In genomic region chr14:104467966-104468622, GRCm38 (mm10) we compare ENCODE assay signal across 8 mouse cellular contexts. TPM values are rescaled to one million over a fixed set of nuclear protein-coding genes. Genes with fewer than 3 reads are reported as not detected.
DNase-seq lines count a peak whose midpoint lies in the region; ATAC-seq and TF ChIP-seq lines count a peak whose summit lies in the region.

Gene Pou4f1 (minus strand): TSS chr14:104467999.

- no peaks in the 10 kb centered on the region for H3K36me3 ChIP-seq in ES-Bruce4 (ENCODE audit: control insufficient read depth, insufficient read depth, low read length, poor library complexity, severe bottlenecking)
- H3K36me3 ChIP-seq in heart, embryonic 16.5 days (ENCODE audit: control insufficient read depth, insufficient read depth): no peaks in the 10 kb centered on the region
- H3K36me3 ChIP-seq in limb, embryonic 12.5 days: no peaks in the 10 kb centered on the region
- no peaks in the 10 kb centered on the region for H3K36me3 ChIP-seq in midbrain, embryonic 12.5 days
- H3K36me3 ChIP-seq in thymus, adult 2 months (ENCODE audit: control insufficient read depth, insufficient read depth, low read length): no peaks in the 10 kb centered on the region

- TF ChIP-seq EP300 in ES-Bruce4 (IDR thresholded peaks at IDR 0.05; ENCODE audit: insufficient read depth, low read depth, low read length): no peak

- H3K9me3 ChIP-seq in ES-Bruce4 (replicated peaks; ENCODE audit: control insufficient read depth, insufficient read depth, low read length, poor library complexity, severe bottlenecking): no peaks in the 10 kb centered on the region
- H3K9me3 ChIP-seq in heart, embryonic 16.5 days (replicated peaks; ENCODE audit: control insufficient read depth, low read length): no peaks in the 10 kb centered on the region
- no peaks in the 10 kb centered on the region for H3K9me3 ChIP-seq in limb, embryonic 12.5 days
- H3K9me3 ChIP-seq in midbrain, embryonic 12.5 days: no peaks in the 10 kb centered on the region

- peaks cover 46% of the 10 kb centered on the region for H3K27me3 ChIP-seq in ES-Bruce4 (ENCODE audit: control insufficient read depth, insufficient read depth, low read length, poor library complexity, severe bottlenecking)
- peaks cover 95% of the 10 kb centered on the region for H3K27me3 ChIP-seq in heart, embryonic 16.5 days (ENCODE audit: control insufficient read depth, insufficient read depth, low read length)
- peaks cover 94% of the 10 kb centered on the region for H3K27me3 ChIP-seq in limb, embryonic 12.5 days
- peaks cover 92% of the 10 kb centered on the region for H3K27me3 ChIP-seq in midbrain, embryonic 12.5 days
- H3K27me3 ChIP-seq in thymus, adult 2 months (ENCODE audit: control insufficient read depth, insufficient read depth, low read length): peaks cover 36% of the 10 kb centered on the region

- peak; percentile 95 for DNase-seq in A20 (ENCODE audit: low read depth, low spot score)
- peak; percentile 81 for DNase-seq in embryo, embryonic 9.5 days (ENCODE audit: extremely low spot score)
- peak; percentile 38 for DNase-seq in thymus, adult 2 months
- DNase-seq in urinary bladder, adult 18-20 months (ENCODE audit: low spot score in 2 of 2): no peak

- H3K4me2 ChIP-seq in heart, embryonic 16.5 days (ENCODE audit: low read depth, low read length): peak within 1 kb of the TSS; percentile 76
- peak within 1 kb of the TSS; percentile 82 for H3K4me2 ChIP-seq in limb, embryonic 12.5 days
- H3K4me2 ChIP-seq in midbrain, embryonic 12.5 days (replicated peaks): peak within 1 kb of the TSS; percentile 77

- H3K27ac ChIP-seq in ES-Bruce4 (ENCODE audit: insufficient read depth, low read length): no peak within 1 kb of the TSS
- no peak within 1 kb of the TSS for H3K27ac ChIP-seq in heart, embryonic 16.5 days (ENCODE audit: low read length)
- H3K27ac ChIP-seq in limb, embryonic 12.5 days: no peak within 1 kb of the TSS
- H3K27ac ChIP-seq in midbrain, embryonic 12.5 days (replicated peaks): peak within 1 kb of the TSS; percentile 88
- no peak within 1 kb of the TSS for H3K27ac ChIP-seq in thymus, adult 2 months (ENCODE audit: control insufficient read depth, insufficient read depth, low read length)

- peak; percentile 82 for ATAC-seq in heart, embryonic 16.5 days (replicated peaks; ENCODE audit: extremely low read depth, insufficient read depth, low FRiP score)
- ATAC-seq in limb, embryonic 12.5 days (ENCODE audit: insufficient number of reproducible peaks, insufficient read depth, low FRiP score, low TSS enrichment, low read depth): peak; percentile 80
- peak; percentile 93 for ATAC-seq in midbrain, embryonic 12.5 days (ENCODE audit: low FRiP score, low read depth)

- no peak for TF ChIP-seq CTCF in ES-Bruce4 (IDR thresholded peaks at IDR 0.05; ENCODE audit: low read depth, low read length)
- TF ChIP-seq CTCF in thymus, adult 2 months (IDR thresholded peaks at IDR 0.05; ENCODE audit: borderline replicate concordance, control insufficient read depth, extremely low read depth, insufficient read depth, low read length, poor library complexity): no peak

- H3K4me1 ChIP-seq in ES-Bruce4 (ENCODE audit: control insufficient read depth, insufficient read depth, low read length): no peaks in the 10 kb centered on the region
- peaks cover 25% of the 10 kb centered on the region for H3K4me1 ChIP-seq in heart, embryonic 16.5 days (ENCODE audit: control insufficient read depth, insufficient read depth, low read length)
- H3K4me1 ChIP-seq in limb, embryonic 12.5 days (replicated peaks): peaks cover 22% of the 10 kb centered on the region
- peaks cover 29% of the 10 kb centered on the region for H3K4me1 ChIP-seq in midbrain, embryonic 12.5 days
- peaks cover 22% of the 10 kb centered on the region for H3K4me1 ChIP-seq in thymus, adult 2 months (replicated peaks; ENCODE audit: control insufficient read depth, insufficient read depth, low read length)

- TF ChIP-seq POLR2A in ES-Bruce4 (IDR thresholded peaks at IDR 0.05; ENCODE audit: insufficient read depth, low read length): no peak
- no peak for TF ChIP-seq POLR2A in thymus, adult 2 months (IDR thresholded peaks at IDR 0.05; ENCODE audit: control insufficient read depth, extremely low read depth, insufficient read depth, low read length, poor library complexity)

- WGBS in heart, embryonic 16.5 days: under 1% methylated on average over 62 of the region's 62 CpGs
- 1% methylated on average over 62 of the region's 62 CpGs for WGBS in limb, embryonic 12.5 days
- WGBS in midbrain, embryonic 12.5 days: under 1% methylated on average over 57 of the region's 62 CpGs
- WGBS in thymus, adult 2 months: 2% methylated on average over 62 of the region's 62 CpGs

- peak within 1 kb of the TSS; percentile 97 for H3K4me3 ChIP-seq in ES-Bruce4 (ENCODE audit: low read depth, low read length)
- H3K4me3 ChIP-seq in heart, embryonic 16.5 days (ENCODE audit: low read length): peak within 1 kb of the TSS; percentile 59
- H3K4me3 ChIP-seq in limb, embryonic 12.5 days (replicated peaks): peak within 1 kb of the TSS; percentile 52
- H3K4me3 ChIP-seq in midbrain, embryonic 12.5 days: peak within 1 kb of the TSS; percentile 63
- peak within 1 kb of the TSS; percentile 40 for H3K4me3 ChIP-seq in thymus, adult 2 months (ENCODE audit: control insufficient read depth, insufficient read depth, low read length)

- peak within 1 kb of the TSS; percentile 76 for H3K9ac ChIP-seq in ES-Bruce4 (ENCODE audit: low read depth, poor library complexity, severe bottlenecking)
- peak within 1 kb of the TSS; percentile 11 for H3K9ac ChIP-seq in heart, embryonic 16.5 days (ENCODE audit: low read length)
- peak within 1 kb of the TSS; percentile 44 for H3K9ac ChIP-seq in limb, embryonic 12.5 days (replicated peaks)
- peak within 1 kb of the TSS; percentile 70 for H3K9ac ChIP-seq in midbrain, embryonic 12.5 days (replicated peaks)

RNA-seq across cellular contexts. Expression of gene Pou4f1, which starts in this region (rescaled TPM):
- polyA plus RNA-seq in ES-Bruce4 (2011; ENCODE audit: insufficient read depth, insufficient read length, low read depth, missing spikeins): 3.7 and 3.8 TPM in 2 replicates
- 0.11 and 0.28 TPM in 2 replicates for polyA plus RNA-seq in heart, embryonic 16.5 days (2015; fragmentation: Nextera tagmentation; extraction: Ambion mirVana)
- 0.63 and 0.93 TPM in 2 replicates for polyA plus RNA-seq in limb, embryonic 12.5 days (2016; fragmentation: Nextera tagmentation; extraction: Ambion mirVana)
- 99.6 and 113 TPM in 2 replicates for polyA plus RNA-seq in midbrain, embryonic 12.5 days (2016; fragmentation: Nextera tagmentation; extraction: Ambion mirVana)
- polyA plus RNA-seq in thymus, adult 2 months (2012; rRNA removed): 0.14 and 0.19 TPM in 2 replicates

Comparison
In these comparisons a context has a peak if more than half of its experiments do, and no peak if none do; other contexts are left out.
1. RNA of gene Pou4f1 (polyA plus RNA-seq): 99.6 to 113 TPM in midbrain, embryonic 12.5 days; 3.7 to 3.8 TPM in ES-Bruce4, 0.63 to 0.93 TPM in limb, embryonic 12.5 days, 0.11 to 0.28 TPM in heart, embryonic 16.5 days and 0.14 to 0.19 TPM in thymus, adult 2 months; every median in the first group is over 10 times any median in the second.
2. Peak in ATAC-seq, H3K4me3 ChIP-seq, H3K9ac ChIP-seq and H3K4me2 ChIP-seq in heart, embryonic 16.5 days; RNA of the gene not detected or under 1 TPM.
3. Peak in ATAC-seq, H3K4me3 ChIP-seq, H3K9ac ChIP-seq and H3K4me2 ChIP-seq in limb, embryonic 12.5 days; RNA of the gene not detected or under 1 TPM.
4. Peak in DNase-seq and H3K4me3 ChIP-seq in thymus, adult 2 months; RNA of the gene not detected or under 1 TPM.
5. DNase-seq: peak in A20 (single experiment) and embryo, embryonic 9.5 days (single experiment); none in urinary bladder, adult 18-20 months (0 of 2).
6. H3K4me3 ChIP-seq: peak in every context shown above with its lines; median percentile 97 in ES-Bruce4; 63 in midbrain, embryonic 12.5 days; 59 in heart, embryonic 16.5 days; 52 in limb, embryonic 12.5 days; 40 in thymus, adult 2 months.
7. H3K9ac ChIP-seq: peak in every context shown above with its lines; median percentile 76 in ES-Bruce4; 70 in midbrain, embryonic 12.5 days; 44 in limb, embryonic 12.5 days; 11 in heart, embryonic 16.5 days.
8. Peak in every context shown above with its lines, with median percentiles within 50 percentile points of each other: ATAC-seq and H3K4me2 ChIP-seq.